Mouse (Mus musculus): ENCODE results near the gene Olfr1414. TPM values are rescaled to one million over a fixed set of nuclear protein-coding genes. Genes with fewer than 3 reads are reported as not detected.
"Not testable (repeated sequence)": the region's sequence is repeated elsewhere in the genome, so short reads cannot be mapped to it uniquely, and the experiment has no call there.

Olfr1414 gene
- polyA plus RNA-seq (2016; fragmentation: Nextera tagmentation; extraction: Ambion mirVana) = not detected in 2 replicates

GRCm38 (mm10) chr1:92518561-92518960, at the start of gene Olfr1414:
Gene Olfr1414, minus strand, starts transcription at chr1:92518661.
- no peaks in the 10 kb centered on the region for H3K9me3 ChIP-seq (replicated peaks)
- no peaks in the 10 kb centered on the region for H3K36me3 ChIP-seq
- H3K9ac ChIP-seq = no peak within 1 kb of the TSS
- H3K27me3 ChIP-seq (replicated peaks) = 0 out of 2 replicates have a peak, but pooled peaks cover 2% of the 10 kb centered on the region
- no peak within 1 kb of the TSS for H3K4me3 ChIP-seq
- WGBS (ENCODE audit: insufficient replicate concordance) = 57% methylated on average over 3 of the region's 3 CpGs
- no peak within 1 kb of the TSS for H3K4me2 ChIP-seq
- H3K27ac ChIP-seq = no peak within 1 kb of the TSS
- no peak for ATAC-seq
- H3K4me1 ChIP-seq = no peaks in the 10 kb centered on the region

- no peaks in the 10 kb centered on the region for H3K27me3 ChIP-seq (replicated peaks)
- no peak overlapping the region for H3K4me3 ChIP-seq
- H3K4me1 ChIP-seq = no peaks in the 10 kb centered on the region
- no peak overlapping the region for H3K4me2 ChIP-seq
- 52% methylated on average over 2 of the region's 2 CpGs for WGBS (ENCODE audit: insufficient replicate concordance)
- H3K27ac ChIP-seq = no peak overlapping the region
- ATAC-seq = no peak
- no peaks in the 10 kb centered on the region for H3K36me3 ChIP-seq
- no peaks in the 10 kb centered on the region for H3K9me3 ChIP-seq (replicated peaks)
- H3K9ac ChIP-seq = no peak overlapping the region
Observed at GRCm38 (mm10) chr1:92545929-92546328, 27.5 kb upstream of the Olfr1414 start.

- Histone ChIP-seq H3K4me2 (no peak overlapping the region), H3K4me3 (no peak overlapping the region), H3K36me3 (no peaks in the 10 kb centered on the region), H3K9me3 (replicated peaks) (no peaks in the 10 kb centered on the region), H3K9ac (no peak overlapping the region), H3K27ac (no peak overlapping the region), H3K27me3 (replicated peaks) (no peaks in the 10 kb centered on the region), H3K4me1 (no peaks in the 10 kb centered on the region)
- 30% methylated on average over 2 of the region's 2 CpGs for WGBS (ENCODE audit: insufficient replicate concordance)
- no peak for ATAC-seq
Observed at GRCm38 (mm10) chr1:92539071-92539470, 20.6 kb upstream of the Olfr1414 start.

DNA sequence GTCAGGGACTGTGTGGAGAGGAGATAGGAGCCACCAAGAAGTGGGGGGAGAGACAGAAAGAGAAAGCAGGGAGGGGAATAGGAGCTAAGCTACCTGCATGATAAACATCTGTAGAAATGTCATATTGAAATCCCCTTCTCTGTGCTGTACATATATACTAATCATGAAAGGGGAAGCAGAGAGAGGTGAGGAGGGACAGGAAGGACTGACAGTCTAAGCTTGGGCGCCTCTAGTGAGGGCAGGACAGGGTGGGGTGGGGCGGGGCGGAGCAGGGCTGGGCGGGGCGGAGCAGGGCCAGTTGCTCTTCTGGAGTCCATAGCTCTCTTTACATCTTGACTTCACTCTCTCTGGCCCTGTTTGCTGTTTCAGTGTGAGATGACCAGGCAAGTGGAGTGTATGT, 18.5 kb upstream of the Olfr1414 start:
- Histone ChIP-seq H3K4me1 (no peaks in the 10 kb centered on the region), H3K4me2 (no peak overlapping the region), H3K27ac (no peak overlapping the region), H3K4me3 (no peak overlapping the region), H3K9ac (no peak overlapping the region), H3K9me3 (replicated peaks) (no peaks in the 10 kb centered on the region), H3K36me3 (no peaks in the 10 kb centered on the region), H3K27me3 (replicated peaks) (no peaks in the 10 kb centered on the region)
- 15% methylated on average over 5 of the region's 5 CpGs for WGBS (ENCODE audit: insufficient replicate concordance)
- no peak for ATAC-seq

DNA sequence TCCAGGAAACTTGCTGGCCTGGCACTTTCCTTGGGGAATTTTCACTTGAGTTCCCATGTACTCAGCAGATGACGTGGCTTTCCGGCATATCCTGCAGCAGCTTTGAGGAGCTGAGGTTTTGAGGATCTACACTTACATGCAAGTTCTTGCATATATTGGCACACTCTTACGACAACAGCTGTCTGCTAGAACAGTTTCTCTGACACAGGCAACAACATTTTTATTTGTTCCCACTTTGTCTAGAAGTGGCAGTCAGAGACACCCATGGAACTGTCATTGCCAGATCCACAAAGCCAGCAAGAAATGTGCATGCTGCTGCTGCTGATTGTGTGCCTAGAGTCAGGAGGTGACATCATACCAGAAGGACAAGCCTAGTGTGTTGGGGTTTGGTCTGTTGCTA, 5.3 kb upstream of the Olfr1414 start:
- Histone ChIP-seq H3K36me3 (no peaks in the 10 kb centered on the region), H3K27me3 (replicated peaks) (no peaks in the 10 kb centered on the region), H3K9me3 (replicated peaks) (no peaks in the 10 kb centered on the region), H3K4me3 (no peak overlapping the region), H3K4me1 (no peaks in the 10 kb centered on the region), H3K4me2 (no peak overlapping the region), H3K9ac (no peak overlapping the region), H3K27ac (no peak overlapping the region)
- ATAC-seq = no peak
- WGBS (ENCODE audit: insufficient replicate concordance) = 71% methylated on average over 3 of the region's 3 CpGs

GRCm38 (mm10) chr1:92521376-92521775, 2.9 kb upstream of the Olfr1414 start:
- no peak overlapping the region for H3K4me3 ChIP-seq
- H3K27ac ChIP-seq = no peak overlapping the region
- H3K4me1 ChIP-seq = no peaks in the 10 kb centered on the region
- 16% methylated on average over 10 of the region's 10 CpGs for WGBS (ENCODE audit: insufficient replicate concordance)
- ATAC-seq = no peak
- no peaks in the 10 kb centered on the region for H3K9me3 ChIP-seq (replicated peaks)
- no peak overlapping the region for H3K9ac ChIP-seq
- no peak overlapping the region for H3K4me2 ChIP-seq
- H3K27me3 ChIP-seq (replicated peaks) = 0 out of 2 replicates have a peak, but pooled peaks cover 2% of the 10 kb centered on the region
- H3K36me3 ChIP-seq = no peaks in the 10 kb centered on the region

GRCm38 (mm10) chr1:92519046-92519445, 585 bp upstream of the Olfr1414 start:
- Histone ChIP-seq H3K4me1 (no peaks in the 10 kb centered on the region), H3K4me2 (no peak overlapping the region), H3K9ac (no peak overlapping the region), H3K27ac (no peak overlapping the region), H3K4me3 (no peak overlapping the region), H3K27me3 (replicated peaks) (0 out of 2 replicates have a peak, but pooled peaks cover 2% of the 10 kb centered on the region), H3K9me3 (replicated peaks) (no peaks in the 10 kb centered on the region), H3K36me3 (no peaks in the 10 kb centered on the region)
- no peak for ATAC-seq
- WGBS (ENCODE audit: insufficient replicate concordance) = 63% methylated on average over 6 of the region's 6 CpGs

DNA sequence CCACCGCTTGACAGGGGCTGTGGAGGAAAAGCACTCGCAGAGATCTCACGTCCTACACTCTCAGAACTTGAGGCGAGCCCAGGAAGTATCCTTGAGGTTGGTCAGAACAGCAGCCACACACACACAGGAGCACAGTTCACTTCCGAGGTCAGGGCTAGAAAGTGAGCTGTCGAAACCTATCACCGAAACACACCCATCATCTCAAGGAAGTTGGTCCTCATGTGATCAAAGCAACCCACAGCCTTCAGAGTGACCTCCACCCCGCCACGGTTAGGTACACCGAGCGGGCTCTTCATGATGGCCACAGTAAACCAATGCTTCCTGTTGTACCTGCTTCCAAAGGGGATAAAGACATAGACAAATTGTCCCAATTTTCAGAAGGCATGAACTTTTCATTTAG, 3.1 kb downstream of the Olfr1414 start:
- Histone ChIP-seq H3K9ac (no peak overlapping the region), H3K27me3 (replicated peaks) (0 out of 2 replicates have a peak, but pooled peaks cover 2% of the 10 kb centered on the region), H3K9me3 (replicated peaks) (no peaks in the 10 kb centered on the region), H3K4me1 (no peaks in the 10 kb centered on the region), H3K36me3 (no peaks in the 10 kb centered on the region), H3K4me3 (no peak overlapping the region), H3K27ac (no peak overlapping the region), H3K4me2 (no peak overlapping the region)
- WGBS (ENCODE audit: insufficient replicate concordance) = 49% methylated on average over 11 of the region's 11 CpGs
- no peak for ATAC-seq

GRCm38 (mm10) chr1:92511646-92512045, 6.8 kb downstream of the Olfr1414 start:
- not testable (repeated sequence) for H3K9me3 ChIP-seq (replicated peaks); H3K4me3 ChIP-seq; H3K4me1 ChIP-seq; H3K27ac ChIP-seq; ATAC-seq; H3K36me3 ChIP-seq; H3K4me2 ChIP-seq; H3K9ac ChIP-seq; H3K27me3 ChIP-seq (replicated peaks)
- 61% methylated on average over 5 of the region's 5 CpGs for WGBS (ENCODE audit: insufficient replicate concordance)

DNA sequence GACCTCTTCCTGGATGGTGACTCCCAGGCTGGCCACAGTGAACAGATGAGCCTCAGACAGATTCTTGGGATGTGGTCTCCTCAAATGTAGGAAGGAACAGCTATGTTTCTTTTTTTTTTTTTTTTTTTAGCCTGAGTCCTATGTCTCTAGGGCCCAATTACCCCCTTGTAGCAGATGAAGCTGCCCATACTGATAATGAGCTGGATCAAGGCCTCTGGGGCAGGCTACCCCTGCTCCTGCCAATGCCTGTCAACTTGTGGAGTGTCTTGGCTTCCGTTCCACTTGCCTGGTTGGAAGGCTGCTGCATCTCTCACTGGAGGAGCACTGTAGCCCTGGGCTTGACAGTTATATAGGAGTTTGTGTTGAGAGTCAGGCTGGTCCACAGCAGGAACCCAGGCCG, 22.5 kb downstream of the Olfr1414 start, which contains the start of gene Olfr1415:
TSS of gene Olfr1415 (minus strand) at position 101 of the 400 bp plus-strand sequence.
- 58% methylated on average over 2 of the region's 2 CpGs for WGBS (ENCODE audit: insufficient replicate concordance)
- Histone ChIP-seq H3K9ac (no peak within 1 kb of the TSS), H3K4me3 (no peak within 1 kb of the TSS), H3K9me3 (replicated peaks) (no peaks in the 10 kb centered on the region), H3K4me1 (no peaks in the 10 kb centered on the region), H3K36me3 (no peaks in the 10 kb centered on the region), H3K27me3 (replicated peaks) (no peaks in the 10 kb centered on the region), H3K4me2 (no peak within 1 kb of the TSS), H3K27ac (no peak within 1 kb of the TSS)
- ATAC-seq = no peak

GRCm38 (mm10) chr1:92485013-92485412, 33.4 kb downstream of the Olfr1414 start, which contains the start of gene Olfr1416:
Gene Olfr1416, minus strand, starts transcription at chr1:92485113.
- Histone ChIP-seq H3K4me1 (no peaks in the 10 kb centered on the region), H3K9me3 (replicated peaks) (peaks cover 8% of the 10 kb centered on the region; the same call in 1 of the 2 replicates), H3K4me3 (no peak within 1 kb of the TSS), H3K36me3 (no peaks in the 10 kb centered on the region), H3K27me3 (replicated peaks) (no peaks in the 10 kb centered on the region), H3K4me2 (no peak within 1 kb of the TSS), H3K9ac (no peak within 1 kb of the TSS), H3K27ac (no peak within 1 kb of the TSS)
- ATAC-seq = no peak

DNA sequence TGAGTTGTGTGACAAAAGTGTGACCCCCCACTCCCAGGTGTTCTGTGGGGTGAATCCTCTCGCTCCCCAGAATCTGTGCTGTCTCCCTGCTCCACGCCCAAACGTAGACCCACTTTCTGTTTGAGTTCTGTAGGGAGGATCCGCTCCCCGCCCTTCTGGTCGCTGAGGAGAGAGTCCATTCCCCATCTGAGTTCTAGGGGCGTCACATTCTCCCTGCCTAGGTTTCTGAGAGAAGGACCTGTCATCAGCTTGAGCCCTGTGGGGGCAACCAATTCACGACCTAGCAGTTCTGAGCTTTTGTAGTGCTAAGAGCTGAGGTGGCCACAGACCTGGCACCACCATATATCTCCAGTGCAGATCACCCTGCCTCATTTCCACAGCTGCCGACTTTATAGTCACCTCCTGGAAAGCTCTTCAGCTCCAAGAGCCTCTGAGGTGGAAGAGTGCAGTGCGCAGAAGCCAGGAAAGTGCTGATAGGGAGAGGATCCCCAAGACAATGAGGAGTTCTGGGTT, 44.3 kb downstream of the Olfr1414 start:
- 5% methylated on average over 10 of the region's 10 CpGs for WGBS (ENCODE audit: insufficient replicate concordance)
- H3K9me3 ChIP-seq (replicated peaks) = no peaks in the 10 kb centered on the region
- H3K4me2 ChIP-seq = peak overlapping the region; percentile 91
- peak overlapping the region; percentile 66 for H3K9ac ChIP-seq
- H3K36me3 ChIP-seq = peaks cover 20% of the 10 kb centered on the region
- peak overlapping the region; percentile 98 for H3K4me3 ChIP-seq
- peak overlapping the region; percentile 37; the same call in 1 of the 2 replicates for H3K27ac ChIP-seq
- ATAC-seq = peak; percentile 69
- no peaks in the 10 kb centered on the region for H3K27me3 ChIP-seq (replicated peaks)
- H3K4me1 ChIP-seq = peaks cover 24% of the 10 kb centered on the region
